Mouse (Mus musculus) embryo, embryonic 9.5 days (tissue): ENCODE measurements at regions not wholly inside any gene's neighbourhood (a gene's known extent, or its start where the extent isn't known, plus 50 kb on each side); places are given as distances from the start of the nearest gene placed in this dataset.
A peak's percentile ranks its signal among the peaks of the same experiment; 100 is the strongest.
"Not testable (repeated sequence)": the region's sequence is repeated elsewhere in the genome, so short reads cannot be mapped to it uniquely, and the experiment has no call there.

Experiments
- DNase-seq: peaks from one replicate; pipeline ENCODE4 v3.0.0-alpha.2; 2017; ENCODE audit errors: extremely low spot score

- DNase-seq: not testable (repeated sequence)
Measured at GRCm38 (mm10) chrX:82249456-82249855, 699.2 kb upstream of the Dmd start.

- not testable (repeated sequence) for DNase-seq
Measured at GRCm38 (mm10) chrX:82282376-82282775, 666.3 kb upstream of the Dmd start.

DNA sequence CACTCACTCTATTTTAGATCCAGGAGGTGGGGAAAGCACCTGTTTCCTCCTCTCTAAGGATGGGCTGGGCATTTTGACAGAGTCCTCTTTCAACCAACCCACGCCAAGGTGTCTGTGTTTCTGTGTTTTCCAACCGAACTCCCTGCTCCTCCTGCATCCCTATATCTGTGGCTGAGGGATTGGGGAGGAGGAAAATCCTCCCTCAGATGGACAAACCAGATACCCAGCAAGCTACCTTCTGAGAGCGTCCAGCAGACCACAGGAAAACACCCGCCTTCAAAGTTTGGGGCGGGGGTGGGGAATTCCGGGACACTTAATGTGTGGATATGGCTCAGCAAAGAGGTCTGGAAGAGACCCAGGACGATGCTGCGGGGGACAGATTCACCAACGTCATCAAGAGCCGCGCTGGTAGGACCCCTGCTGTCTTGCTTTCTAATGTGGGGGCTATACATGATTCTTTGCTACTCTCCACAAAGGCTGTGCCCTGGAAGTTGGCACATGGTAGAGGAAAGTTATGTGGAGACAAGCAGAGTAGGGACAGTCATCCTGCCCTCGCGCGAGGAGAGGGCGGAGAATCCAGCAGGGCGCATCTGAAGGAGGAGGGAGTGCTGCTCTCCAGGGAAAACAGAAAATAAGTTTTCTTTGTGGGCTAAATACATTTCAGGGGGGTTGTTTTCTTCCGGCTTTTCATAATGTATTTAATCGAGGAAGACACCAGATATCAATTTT, 637.7 kb upstream of the Dmd start:
- DNase-seq: peak; percentile 6
